Mouse (Mus musculus) megakaryocyte, embryonic 14.5 days (primary cell): ENCODE data around the gene Faim.

ENCODE experiments used
- FLI1 ChIP-seq: IDR thresholded peaks from 2 replicates; pipeline ENCODE4 v1.6.1; 2012; ENCODE audit warnings: low read length, inconsistent platforms, mixed read lengths
- GATA1 ChIP-seq: IDR thresholded peaks from 3 replicates; pipeline ENCODE4 v1.6.1; 2012; ENCODE audit warnings: mixed read lengths, low read length, inconsistent platforms, borderline replicate concordance

GRCm38 (mm10) chr9:98956591-98957381 is 29.4 kb upstream of the Faim start:
- TF ChIP-seq GATA1 (no peak), FLI1 (no peak)
